13 mouse cellular contexts compared by ENCODE assay signal in the genomic region with DNA sequence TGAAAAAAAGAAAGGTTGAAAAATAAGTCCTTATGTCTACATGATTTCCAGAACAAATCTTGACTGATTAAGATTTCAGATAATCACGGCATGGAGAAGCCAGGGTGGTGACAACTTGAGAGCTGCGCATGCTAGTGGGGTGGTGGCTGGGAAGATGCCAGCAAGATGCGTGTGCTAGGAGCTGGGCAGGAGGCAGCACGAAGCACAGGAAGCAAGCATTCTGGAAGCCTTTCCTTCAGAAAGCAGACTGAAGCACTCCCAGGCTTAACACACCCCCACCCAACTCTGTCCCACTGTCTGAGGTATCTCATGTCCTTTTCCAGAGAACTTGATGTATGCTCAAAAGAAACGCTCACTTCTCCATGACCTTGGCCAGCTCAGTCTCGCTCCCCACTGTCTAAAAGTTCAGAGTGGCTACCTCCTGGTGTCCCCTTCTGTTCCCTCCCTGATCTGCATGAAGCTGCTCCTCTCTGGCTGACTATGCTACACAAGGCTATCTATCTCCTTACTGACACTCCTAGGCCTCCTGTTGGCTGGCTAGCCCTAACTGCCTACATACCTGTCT. TPM values are rescaled to one million over a fixed set of nuclear protein-coding genes. Genes with fewer than 3 reads are reported as not detected.
DNase-seq lines count a peak whose midpoint lies in the region; ATAC-seq lines count a peak whose summit lies in the region.
"Had no signal": no experiment of that assay in that cellular context is flagged by ENCODE, and none has a peak within 500 bp of the region (broad histone marks: within the 10 kb centered on the region; RNA-seq: fewer than 3 reads in every experiment).

No protein-coding gene starts in this region.

- 0 out of 2 replicates have a peak, but pooled peaks have one; percentile 19 for ATAC-seq in forebrain, embryonic 13.5 days
- no peak for ATAC-seq in forebrain, embryonic 12.5 days (ENCODE audit: low FRiP score)
- no peak for ATAC-seq in megakaryocyte, adult 5-6 weeks (ENCODE audit: poor library complexity, severe bottlenecking)
- no peak for ATAC-seq in megakaryocyte-erythroid progenitor cell, adult 5-6 weeks (replicated peaks; ENCODE audit: low FRiP score, low TSS enrichment, poor library complexity, severe bottlenecking)
- ATAC-seq: liver, embryonic 12.5 days; midbrain, embryonic 16.5 days had no signal

- no peaks in the 10 kb centered on the region for H3K27me3 ChIP-seq in forebrain, embryonic 13.5 days
- H3K27me3 ChIP-seq in forebrain, embryonic 12.5 days, result no peaks in the 10 kb centered on the region
- peaks cover 6% of the 10 kb centered on the region for H3K27me3 ChIP-seq in megakaryocyte, embryonic 14.5 days (replicated peaks)
- H3K27me3 ChIP-seq: kidney, embryonic 15.5 days; liver, embryonic 12.5 days; neural tube, embryonic 13.5 days had no signal

- H3K9me3 ChIP-seq in forebrain, embryonic 13.5 days (replicated peaks), result no peaks in the 10 kb centered on the region
- no peaks in the 10 kb centered on the region for H3K9me3 ChIP-seq in forebrain, embryonic 12.5 days
- no peaks in the 10 kb centered on the region for H3K9me3 ChIP-seq in megakaryocyte, embryonic 14.5 days
- H3K9me3 ChIP-seq: kidney, embryonic 15.5 days; liver, embryonic 12.5 days; neural tube, embryonic 13.5 days had no signal

- peaks cover 32% of the 10 kb centered on the region for H3K4me1 ChIP-seq in forebrain, embryonic 13.5 days
- H3K4me1 ChIP-seq in forebrain, embryonic 12.5 days, result peaks cover 15% of the 10 kb centered on the region
- H3K4me1 ChIP-seq in megakaryocyte, embryonic 14.5 days, result peaks cover 37% of the 10 kb centered on the region

- H3K27ac ChIP-seq in forebrain, embryonic 13.5 days, result no peak overlapping the region
- H3K27ac ChIP-seq in forebrain, embryonic 12.5 days, result no peak overlapping the region
- H3K27ac ChIP-seq: kidney, embryonic 15.5 days; liver, embryonic 12.5 days; neural tube, embryonic 13.5 days had no signal

- peak; percentile 36 to 41 for DNase-seq in left cerebral cortex, postnatal 36 days (ENCODE audit: low spot score in 2 of 2)
- no peak for DNase-seq in ovary, postnatal 10 days (ENCODE audit: low spot score)
- DNase-seq: lung, postnatal 14 days; thymus, postnatal 14 days had no signal

- 74% methylated on average over 6 of the region's 6 CpGs for WGBS in forebrain, embryonic 13.5 days
- 82% methylated on average over 6 of the region's 6 CpGs for WGBS in forebrain, embryonic 12.5 days

- no peak overlapping the region for H3K9ac ChIP-seq in forebrain, embryonic 13.5 days
- no peak overlapping the region for H3K9ac ChIP-seq in forebrain, embryonic 12.5 days
- H3K9ac ChIP-seq: kidney, embryonic 15.5 days; liver, embryonic 12.5 days; neural tube, embryonic 13.5 days had no signal

- H3K4me2 ChIP-seq in forebrain, embryonic 13.5 days, result no peak overlapping the region
- H3K4me2 ChIP-seq in forebrain, embryonic 12.5 days, result no peak overlapping the region
- H3K4me2 ChIP-seq: kidney, embryonic 15.5 days; liver, embryonic 12.5 days; neural tube, embryonic 13.5 days had no signal

- no peak overlapping the region for H3K4me3 ChIP-seq in forebrain, embryonic 13.5 days
- no peak overlapping the region for H3K4me3 ChIP-seq in forebrain, embryonic 12.5 days (replicated peaks)
- peak overlapping the region; percentile 33 for H3K4me3 ChIP-seq in megakaryocyte, embryonic 14.5 days (replicated peaks)
- H3K4me3 ChIP-seq: kidney, embryonic 15.5 days; liver, embryonic 12.5 days; neural tube, embryonic 13.5 days had no signal

- H3K36me3 ChIP-seq in forebrain, embryonic 13.5 days (ENCODE audit: poor library complexity, severe bottlenecking), result peaks cover 23% of the 10 kb centered on the region
- H3K36me3 ChIP-seq in forebrain, embryonic 12.5 days (replicated peaks), result peaks cover 8% of the 10 kb centered on the region
- H3K36me3 ChIP-seq in megakaryocyte, embryonic 14.5 days (replicated peaks; ENCODE audit: low read length), result peaks cover 56% of the 10 kb centered on the region

- intact Hi-C loops in left cerebral cortex, postnatal 36 days (cut with DNase I), result no loop called here

RNA-seq across cellular contexts. Expression of a gene that starts 52.1 kb away (rescaled TPM):
- 22.6 and 25.1 TPM in 2 replicates for polyA plus RNA-seq in forebrain, embryonic 13.5 days (2015; fragmentation: Nextera tagmentation; extraction: Ambion mirVana)
- 21.4 and 24.8 TPM in 2 replicates for polyA plus RNA-seq in forebrain, embryonic 12.5 days (2016; fragmentation: Nextera tagmentation; extraction: Ambion mirVana)
- 3.6 and 5.1 TPM in 2 replicates for polyA plus RNA-seq in megakaryocyte, embryonic 14.5 days (2012; ENCODE audit: insufficient read depth, low replicate concordance)
- total RNA-seq in megakaryocyte, adult 5-6 weeks (2015), result 14.8 and 19.0 TPM in 2 replicates
- 13.3 and 19.4 TPM in 2 replicates for total RNA-seq in megakaryocyte, adult 5-6 weeks (2017)
- 100 to 1,000 TPM; 105 to 125 TPM for total RNA-seq in left cerebral cortex, postnatal 36 days (2021)
- 20.3 and 23.8 TPM in 2 replicates for total RNA-seq in megakaryocyte-erythroid progenitor cell, adult 5-6 weeks (2014; fragmentation: Nextera tagmentation)
- 6.6 and 12.4 TPM in 2 replicates for total RNA-seq in megakaryocyte-erythroid progenitor cell, adult 5-6 weeks (2017)

Comparison
In these comparisons a context has a peak if more than half of its experiments do, and no peak if none do; other contexts are left out.
1. RNA of a gene that starts 52.1 kb away (total RNA-seq): 105 to 125 TPM in left cerebral cortex, postnatal 36 days; 6.6 to 23.8 TPM in megakaryocyte-erythroid progenitor cell, adult 5-6 weeks and 13.3 to 19.4 TPM in megakaryocyte, adult 5-6 weeks; every median in the first group is over 4 times any median in the second.